Mouse (Mus musculus) brain, embryonic 14.5 days (tissue): ENCODE measurements at regions not wholly inside any gene's neighbourhood (a gene's known extent, or its start where the extent isn't known, plus 50 kb on each side); places are given as distances from the start of the nearest gene placed in this dataset.
"Not testable (repeated sequence)": the region's sequence is repeated elsewhere in the genome, so short reads cannot be mapped to it uniquely, and the experiment has no call there.

Source experiments
- CTCF ChIP-seq: fragments of 200-500 bp; IDR thresholded peaks from 2 replicates; pipeline ENCODE4 v1.5.1; 2012; ENCODE audit warnings: inconsistent platforms, mild to moderate bottlenecking, moderate library complexity, borderline replicate concordance; ENCODE audit not compliant: insufficient read depth, insufficient read length; ENCODE audit errors: extremely low read depth
- POLR2A ChIP-seq: fragments of 200-500 bp; IDR thresholded peaks from 2 replicates; pipeline ENCODE4 v1.6.1; 2012; ENCODE audit warnings: mild to moderate bottlenecking, inconsistent platforms, borderline replicate concordance; ENCODE audit not compliant: poor library complexity, insufficient read depth, insufficient read length, severe bottlenecking; ENCODE audit errors: extremely low read depth

- not testable (repeated sequence) for TF ChIP-seq POLR2A, CTCF
These were observed 214.7 kb upstream of the Cdh8 start for GRCm38 (mm10) chr8:99630958-99631357.
